Mouse (Mus musculus) CH12.LX (cell line): ENCODE data around the gene Suds3. TPM values are rescaled to one million over a fixed set of nuclear protein-coding genes. Genes with fewer than 3 reads are reported as not detected.

ENCODE experiments used
- DNase-seq: peaks from one replicate; pipeline ENCODE4 v3.0.0-alpha.2; 2013; ENCODE audit errors: extremely low read depth
- H3K27ac ChIP-seq: 2 replicates; pipeline ENCODE4 v1.5.1; 2012; ENCODE audit warnings: low read depth, mild to moderate bottlenecking, control low read depth, moderate library complexity; ENCODE audit not compliant: insufficient read depth
- H3K27me3 ChIP-seq: replicated peaks from 2 replicates; pipeline ENCODE3; 2012; ENCODE audit warnings: inconsistent platforms
- H3K36me3 ChIP-seq, 2 experiments: replicated peaks in 1 of 2; 2 replicates each; pipeline versions ENCODE3 to v1.6.1; 2012; ENCODE audit warnings: inconsistent platforms in 1 of 2, low read length in 1 of 2, mild to moderate bottlenecking in 1 of 2, mixed read lengths in 1 of 2, moderate library complexity in 1 of 2; ENCODE audit not compliant: control insufficient read depth in 1 of 2, insufficient read depth in 1 of 2
- H3K4me1 ChIP-seq, 2 experiments: 2 replicates each; pipeline ENCODE4 v1.6.1; 2012; ENCODE audit warnings: inconsistent platforms in 1 of 2, moderate library complexity in 1 of 2; ENCODE audit not compliant: insufficient read depth in 2 of 2, control insufficient read depth in 1 of 2
- H3K4me2 ChIP-seq: 2 replicates; pipeline ENCODE4 v1.6.1; 2012; ENCODE audit warnings: low read depth, mild to moderate bottlenecking, control low read depth; ENCODE audit not compliant: poor library complexity, insufficient read depth, severe bottlenecking
- H3K4me3 ChIP-seq, 3 experiments: fragments of 150-350 bp in 1 of 3; sonication (generic) in 1 of 3; replicated peaks in 1 of 3; 2 replicates each; pipeline versions ENCODE3 to v1.5.1; 2011 to 2012; ENCODE audit warnings: low read depth in 2 of 3, low read length in 2 of 3, mild to moderate bottlenecking in 2 of 3, moderate library complexity in 2 of 3, control low read depth in 1 of 3, improper control_type of control experiment in 1 of 3, inconsistent platforms in 1 of 3, mixed read lengths in 1 of 3; ENCODE audit not compliant: poor library complexity in 1 of 3
- H3K79me2 ChIP-seq: replicated peaks from 2 replicates; pipeline ENCODE4 v1.6.1; 2012; ENCODE audit warnings: mild to moderate bottlenecking, moderate library complexity; ENCODE audit not compliant: control insufficient read depth, poor library complexity, insufficient read depth, severe bottlenecking; ENCODE audit errors: extremely low read depth
- H3K9ac ChIP-seq: 2 replicates; pipeline ENCODE4 v1.6.1; 2012; ENCODE audit warnings: low read depth, mild to moderate bottlenecking, control low read depth, moderate library complexity; ENCODE audit not compliant: insufficient read depth
- H3K9me3 ChIP-seq: replicated peaks from 2 replicates; pipeline ENCODE3; 2012; ENCODE audit warnings: low read length, inconsistent platforms, mixed read lengths
- BHLHE40 ChIP-seq: IDR thresholded peaks from 2 replicates; pipeline ENCODE4 v1.6.1; 2011; ENCODE audit warnings: mild to moderate bottlenecking, low read depth, low read length, improper control_type of control experiment
- CHD2 ChIP-seq: IDR thresholded peaks from 2 replicates; pipeline ENCODE4 v1.6.1; 2011; ENCODE audit warnings: low read length, improper control_type of control experiment
- CTCF ChIP-seq, 2 experiments: IDR thresholded peaks in 1 of 2; conservative IDR thresholded peaks in 1 of 2; 2 replicates each; pipeline ENCODE4 v1.5.1; 2011 to 2012; ENCODE audit warnings: low read depth in 2 of 2, low read length in 2 of 2, improper control_type of control experiment in 1 of 2, inconsistent platforms in 1 of 2, mild to moderate bottlenecking in 1 of 2, moderate library complexity in 1 of 2
- E2F4 ChIP-seq: IDR thresholded peaks from 2 replicates; pipeline ENCODE4 v1.6.1; 2011; ENCODE audit warnings: low read depth, low read length, improper control_type of control experiment; ENCODE audit not compliant: insufficient replicate concordance
- EP300 ChIP-seq: IDR thresholded peaks from 2 replicates; pipeline ENCODE4 v1.6.1; 2011; ENCODE audit warnings: low read length, improper control_type of control experiment
- GABPA ChIP-seq: IDR thresholded peaks from 2 replicates; pipeline ENCODE4 v1.6.1; 2012; ENCODE audit warnings: low read depth, low read length, improper control_type of control experiment, inconsistent platforms; ENCODE audit not compliant: insufficient replicate concordance
- KAT2A ChIP-seq: IDR thresholded peaks from 2 replicates; pipeline ENCODE4 v1.6.1; 2012; ENCODE audit warnings: low read length, improper control_type of control experiment, inconsistent platforms; ENCODE audit not compliant: insufficient replicate concordance
- MEF2A ChIP-seq: IDR thresholded peaks from 2 replicates; pipeline ENCODE4 v1.6.1; 2014; ENCODE audit warnings: low read depth, mild to moderate bottlenecking, inconsistent platforms, low read length, improper control_type of control experiment, borderline replicate concordance
- MXI1 ChIP-seq: IDR thresholded peaks from 2 replicates; pipeline ENCODE4 v1.6.1; 2011; ENCODE audit warnings: mild to moderate bottlenecking, low read depth, low read length, improper control_type of control experiment
- NELFE ChIP-seq: IDR thresholded peaks from 2 replicates; pipeline ENCODE4 v1.6.1; 2011; ENCODE audit warnings: low read depth, low read length, improper control_type of control experiment
- NRF1 ChIP-seq: IDR thresholded peaks from 2 replicates; pipeline ENCODE4 v1.6.1; 2014; ENCODE audit warnings: low read depth, mild to moderate bottlenecking, inconsistent platforms, low read length, improper control_type of control experiment, moderate library complexity
- POLR2A ChIP-seq: IDR thresholded peaks from 2 replicates; pipeline ENCODE4 v1.6.1; 2011; ENCODE audit warnings: low read depth, mild to moderate bottlenecking, improper control_type of control experiment, low read length
- POLR2AphosphoS2 ChIP-seq: IDR thresholded peaks from 2 replicates; pipeline ENCODE4 v1.6.1; 2011; ENCODE audit warnings: low read depth, low read length, improper control_type of control experiment
- RCOR1 ChIP-seq: conservative IDR thresholded peaks from 2 replicates; pipeline ENCODE4 v1.6.1; 2012; ENCODE audit warnings: low read depth, mild to moderate bottlenecking, inconsistent platforms, low read length, improper control_type of control experiment
- SMC3 ChIP-seq: IDR thresholded peaks from 2 replicates; pipeline ENCODE4 v1.6.1; 2011; ENCODE audit warnings: low read depth, low read length, improper control_type of control experiment
- TCF12 ChIP-seq: IDR thresholded peaks from 2 replicates; pipeline ENCODE4 v1.6.1; 2014; ENCODE audit warnings: low read depth, mild to moderate bottlenecking, inconsistent platforms, low read length, improper control_type of control experiment
- USF1 ChIP-seq: IDR thresholded peaks from 2 replicates; pipeline ENCODE4 v1.6.1; 2014; ENCODE audit warnings: low read depth, mild to moderate bottlenecking, inconsistent platforms, low read length, improper control_type of control experiment
- ZC3H11A ChIP-seq: IDR thresholded peaks from 2 replicates; pipeline ENCODE4 v1.6.1; 2012; ENCODE audit warnings: low read depth, mild to moderate bottlenecking, inconsistent platforms, low read length, improper control_type of control experiment
- dilution Hi-C: fragments of 300-500 bp; cut with MboI; formaldehyde crosslinking; loops from 2 replicates; pipeline ENCODE4 v1.14.3; 2020; ENCODE audit warnings: low sequenced_read_pairs; ENCODE audit not compliant: extremely low pct_unique_long_range_greater_than_20kb, extremely low pct_ligation_motif_present
- in situ Hi-C: fragments of 300-500 bp; cut with MboI; formaldehyde crosslinking; loops from 3 replicates; pipeline ENCODE4 v1.14.3; 2019; ENCODE audit warnings: low sequenced_read_pairs, low pct_ligation_motif_present, low pct_unique_long_range_greater_than_20kb, mixed read lengths
- polyA plus RNA-seq: library from polyadenylated mRNA; unstranded; fragments of >175 nt; gene quantifications from 2 replicates; pipeline ENCODE4 v1.2.1, GENCODE M21; 2012; ENCODE audit warnings: low read depth; ENCODE audit not compliant: insufficient read length
- total RNA-seq, 2 experiments: library from RNA; depleted of rRNA; stranded (reverse); fragments of 300-350 nt in 1 of 2; fragments of >200 nt in 1 of 2; gene quantifications; 2 replicates each; pipeline ENCODE4 v1.2.3; 2012 to 2014

The Suds3 gene
- total and polyA plus RNA-seq, 3 experiments: 54.2 to 103 (median 68.1) TPM

- peaks cover 33% of the 10 kb centered on the region for H3K79me2 ChIP-seq
- dilution Hi-C loops: no loop called here
- TF ChIP-seq CTCF (conservative IDR thresholded peaks at IDR 0.05 in 1 of 2, IDR thresholded peaks at IDR 0.05 in 1 of 2; ENCODE audit: low read depth in 2 of 2, low read length in 2 of 2) (peak in 1 of 2 experiments; percentile 14; a peak in 1 of 4 replicates), SMC3 (no peak), USF1 (no peak)
- TF ChIP-seq, all 38 proteins: peak for 1
- peaks cover 17% of the 10 kb centered on the region for H3K9me3 ChIP-seq
- H3K27me3 ChIP-seq: no peaks in the 10 kb centered on the region
- in situ Hi-C loops: no loop called here
- no peak overlapping the region for H3K4me2 ChIP-seq
- no peak for DNase-seq
- no peak overlapping the region for H3K27ac ChIP-seq
- H3K4me3 ChIP-seq: no peak overlapping the region
- no peak overlapping the region for H3K9ac ChIP-seq
- peaks cover 16 to 49% of the 10 kb centered on the region in 2 experiments for H3K4me1 ChIP-seq
- peaks cover 10 to 60% of the 10 kb centered on the region in 2 experiments for H3K36me3 ChIP-seq
Observed at GRCm38 (mm10) chr5:117152944-117153343, 37.0 kb upstream of the Suds3 start.

- H3K4me3 ChIP-seq: no peak overlapping the region
- peaks cover 24% of the 10 kb centered on the region for H3K9me3 ChIP-seq
- in situ Hi-C loops: no loop called here
- H3K36me3 ChIP-seq: peaks cover 2 to 59% of the 10 kb centered on the region in 2 experiments
- H3K27ac ChIP-seq: peak overlapping the region; percentile 77; the same call in 1 of the 2 replicates
- 0 out of 2 replicates have a peak overlapping the region, but pooled peaks have one; percentile 40 for H3K9ac ChIP-seq
- peak overlapping the region; percentile 86 for H3K4me2 ChIP-seq
- H3K27me3 ChIP-seq: no peaks in the 10 kb centered on the region
- no peak for TF ChIP-seq E2F4
- TF ChIP-seq MEF2A: no peak
- no peak for TF ChIP-seq GABPA
- TF ChIP-seq TCF12: no peak
- TF ChIP-seq CHD2: peak; percentile 24; the same call in 1 of the 2 replicates
- no peak for TF ChIP-seq MXI1
- TF ChIP-seq KAT2A: no peak
- no peak for TF ChIP-seq RCOR1
- no peak for TF ChIP-seq POLR2AphosphoS2
- TF ChIP-seq BHLHE40: peak; percentile 52; the same call in 1 of the 2 replicates
- TF ChIP-seq EP300: 0 out of 2 replicates have a peak, but pooled peaks have one; percentile 28
- no peak for TF ChIP-seq ZC3H11A
- peak; percentile 56; the same call in 1 of the 2 replicates for TF ChIP-seq NRF1
- TF ChIP-seq USF1: no peak
- TF ChIP-seq POLR2A: no peak
- no peak for TF ChIP-seq NELFE
- peak; percentile 55 for DNase-seq
- peaks cover 28% of the 10 kb centered on the region for H3K79me2 ChIP-seq
- dilution Hi-C loops: no loop called here
- H3K4me1 ChIP-seq: peaks cover 13 to 45% of the 10 kb centered on the region in 2 experiments
Observed at GRCm38 (mm10) chr5:117150068-117150467, 34.2 kb upstream of the Suds3 start.
